Mouse (Mus musculus): Measurements from ENCODE around the gene Nudt4. TPM values are rescaled to one million over a fixed set of nuclear protein-coding genes. Genes with fewer than 3 reads are reported as not detected.

The Nudt4 gene
- total and polyA plus RNA-seq, 2 experiments from 2014 or later, result 55.5 to 64.7 TPM

DNA sequence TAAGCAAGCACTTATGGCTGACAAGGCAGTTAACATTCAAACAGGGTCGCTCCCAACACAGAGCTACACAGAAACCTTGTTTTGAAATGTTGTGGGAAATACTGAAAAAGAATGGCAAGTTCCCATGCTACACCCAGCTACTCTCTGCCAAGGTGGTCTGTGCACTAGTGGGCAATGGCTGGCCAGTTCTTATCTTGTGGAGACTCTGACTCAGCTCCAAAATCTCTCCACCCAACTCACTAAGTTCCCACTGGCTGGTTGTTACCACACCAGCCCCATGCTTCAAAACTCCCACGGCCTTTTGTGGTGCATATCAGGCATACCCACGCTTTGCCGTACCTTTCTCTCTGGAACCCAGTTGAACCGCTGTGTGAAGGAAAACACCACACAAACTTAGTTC is 31.0 kb downstream of the Nudt4 start:
- WGBS, result 94% methylated on average over 5 of the region's 5 CpGs
- DNase-seq (ENCODE audit: low spot score) (no peak), ATAC-seq (no peak)
- Histone ChIP-seq H3K4me1 (ENCODE audit: insufficient read depth, low read length) (no peaks in the 10 kb centered on the region), H3K9ac (replicated peaks; ENCODE audit: low read length) (no peak overlapping the region), H3K9me3 (ENCODE audit: low read length) (no peaks in the 10 kb centered on the region), H3K4me2 (ENCODE audit: low read depth, low read length) (no peak overlapping the region), H3K27me3 (ENCODE audit: insufficient read depth, low read length) (no peaks in the 10 kb centered on the region), H3K4me3 (ENCODE audit: low read length) (no peak overlapping the region), H3K36me3 (ENCODE audit: insufficient read depth, low read length) (no peaks in the 10 kb centered on the region), H3K27ac (no peak overlapping the region)
- TF ChIP-seq CTCF (IDR thresholded peaks at IDR 0.05; ENCODE audit: low read depth), result no peak

DNA sequence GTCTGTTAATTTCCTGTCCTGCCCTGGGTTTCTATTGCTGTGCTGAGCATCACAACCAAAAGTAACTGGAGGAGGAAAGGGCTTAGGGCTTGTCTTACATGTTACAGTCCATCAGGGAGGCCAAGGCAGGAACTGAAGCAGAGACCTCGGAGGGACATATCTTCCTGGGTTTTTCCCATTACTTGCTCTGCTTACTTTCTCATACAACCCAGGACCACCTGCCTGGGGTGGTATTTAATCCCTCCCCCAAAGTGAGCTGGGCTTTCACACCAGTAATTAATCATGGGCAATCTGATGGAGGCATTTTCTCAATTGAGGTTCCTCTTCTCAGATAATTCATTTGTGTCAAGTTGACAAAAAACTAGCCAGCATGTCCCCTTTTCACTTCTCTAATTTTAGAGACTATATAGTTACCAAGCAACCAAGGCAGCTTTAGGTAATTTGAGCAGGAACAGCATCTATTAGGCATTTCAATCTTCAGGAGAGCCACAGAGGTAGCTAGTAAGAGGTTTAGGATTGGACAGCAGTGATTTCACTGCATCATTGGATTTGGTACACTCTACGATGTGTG is 33.3 kb downstream of the Nudt4 start:
- no peak for TF ChIP-seq CTCF (IDR thresholded peaks at IDR 0.05; ENCODE audit: low read depth)
- ATAC-seq (no peak), DNase-seq (ENCODE audit: low spot score) (no peak)
- Histone ChIP-seq H3K4me3 (ENCODE audit: low read length) (no peak overlapping the region), H3K27ac (no peak overlapping the region), H3K4me1 (ENCODE audit: insufficient read depth, low read length) (no peaks in the 10 kb centered on the region), H3K4me2 (ENCODE audit: low read depth, low read length) (no peak overlapping the region), H3K9ac (replicated peaks; ENCODE audit: low read length) (no peak overlapping the region), H3K9me3 (ENCODE audit: low read length) (no peaks in the 10 kb centered on the region), H3K27me3 (ENCODE audit: insufficient read depth, low read length) (no peaks in the 10 kb centered on the region), H3K36me3 (ENCODE audit: insufficient read depth, low read length) (no peaks in the 10 kb centered on the region)
- 45% methylated on average over 2 of the region's 2 CpGs for WGBS

DNA sequence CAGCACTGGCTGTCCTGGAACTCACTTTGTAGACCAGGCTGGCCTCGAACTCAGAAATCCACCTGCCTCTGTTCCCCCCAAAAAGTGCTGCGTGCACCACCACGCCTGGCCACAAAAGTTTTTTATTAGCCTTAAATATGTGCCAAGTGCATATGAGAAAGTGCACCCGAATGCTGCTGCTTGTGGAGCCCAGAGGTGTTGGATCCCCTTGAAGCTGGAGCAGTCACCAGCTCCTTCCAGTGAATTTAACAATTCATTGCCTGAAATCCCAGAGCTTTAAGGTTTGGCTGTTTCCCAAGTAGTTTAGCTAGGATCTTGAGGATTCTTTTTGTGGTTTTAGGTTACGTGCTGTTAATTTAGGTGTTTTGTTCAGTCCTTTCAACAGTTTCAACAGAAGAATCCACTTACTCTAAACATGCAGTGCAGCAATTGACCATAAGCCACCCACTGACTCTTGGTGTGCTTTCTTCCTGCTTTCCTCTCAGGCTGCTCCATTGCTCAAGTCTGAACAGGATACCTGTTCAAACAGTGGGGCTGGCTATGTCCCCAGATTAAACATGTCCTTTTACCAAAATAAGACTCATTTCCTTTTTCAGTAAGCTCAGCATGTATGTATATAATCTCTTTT is 37.3 kb downstream of the Nudt4 start:
- no peak for TF ChIP-seq CTCF (IDR thresholded peaks at IDR 0.05; ENCODE audit: low read depth)
- no peak for DNase-seq (ENCODE audit: low spot score)
- no peaks in the 10 kb centered on the region for H3K27me3 ChIP-seq (ENCODE audit: insufficient read depth, low read length)
- H3K9ac ChIP-seq (replicated peaks; ENCODE audit: low read length), result no peak overlapping the region
- ATAC-seq, result no peak
- H3K9me3 ChIP-seq (ENCODE audit: low read length), result no peaks in the 10 kb centered on the region
- WGBS, result 74% methylated on average over 5 of the region's 5 CpGs
- H3K4me1 ChIP-seq (ENCODE audit: insufficient read depth, low read length), result no peaks in the 10 kb centered on the region
- H3K4me3 ChIP-seq (ENCODE audit: low read length), result no peak overlapping the region
- no peak overlapping the region for H3K4me2 ChIP-seq (ENCODE audit: low read depth, low read length)
- no peak overlapping the region for H3K27ac ChIP-seq
- no peaks in the 10 kb centered on the region for H3K36me3 ChIP-seq (ENCODE audit: insufficient read depth, low read length)

DNA sequence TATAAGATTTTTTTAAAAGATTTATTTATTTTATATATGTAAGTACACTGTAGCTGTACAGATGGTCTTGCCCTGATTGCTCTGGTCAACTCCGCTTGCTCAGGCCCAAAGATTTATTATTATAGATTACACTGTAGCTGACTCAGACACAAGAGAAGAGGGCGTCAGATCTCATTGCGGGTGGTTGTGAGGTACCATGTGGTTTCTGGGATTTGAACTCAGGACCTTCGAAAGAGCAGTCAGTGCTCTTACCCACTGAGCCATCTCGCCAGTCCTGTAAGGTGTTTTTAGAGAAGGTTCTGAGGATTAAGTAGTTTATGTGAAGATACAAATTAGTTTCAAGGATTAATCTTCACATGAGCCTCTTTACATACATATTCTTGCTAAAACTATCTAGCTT is 38.1 kb downstream of the Nudt4 start:
- Histone ChIP-seq H3K9ac (replicated peaks; ENCODE audit: low read length) (no peak overlapping the region), H3K36me3 (ENCODE audit: insufficient read depth, low read length) (no peaks in the 10 kb centered on the region), H3K4me3 (ENCODE audit: low read length) (no peak overlapping the region), H3K27ac (no peak overlapping the region), H3K4me1 (ENCODE audit: insufficient read depth, low read length) (no peaks in the 10 kb centered on the region), H3K27me3 (ENCODE audit: insufficient read depth, low read length) (no peaks in the 10 kb centered on the region), H3K4me2 (ENCODE audit: low read depth, low read length) (no peak overlapping the region), H3K9me3 (ENCODE audit: low read length) (no peaks in the 10 kb centered on the region)
- DNase-seq (ENCODE audit: low spot score) (no peak), ATAC-seq (no peak)
- WGBS, result 94% methylated on average over 5 of the region's 5 CpGs
- TF ChIP-seq CTCF (IDR thresholded peaks at IDR 0.05; ENCODE audit: low read depth), result no peak

DNA sequence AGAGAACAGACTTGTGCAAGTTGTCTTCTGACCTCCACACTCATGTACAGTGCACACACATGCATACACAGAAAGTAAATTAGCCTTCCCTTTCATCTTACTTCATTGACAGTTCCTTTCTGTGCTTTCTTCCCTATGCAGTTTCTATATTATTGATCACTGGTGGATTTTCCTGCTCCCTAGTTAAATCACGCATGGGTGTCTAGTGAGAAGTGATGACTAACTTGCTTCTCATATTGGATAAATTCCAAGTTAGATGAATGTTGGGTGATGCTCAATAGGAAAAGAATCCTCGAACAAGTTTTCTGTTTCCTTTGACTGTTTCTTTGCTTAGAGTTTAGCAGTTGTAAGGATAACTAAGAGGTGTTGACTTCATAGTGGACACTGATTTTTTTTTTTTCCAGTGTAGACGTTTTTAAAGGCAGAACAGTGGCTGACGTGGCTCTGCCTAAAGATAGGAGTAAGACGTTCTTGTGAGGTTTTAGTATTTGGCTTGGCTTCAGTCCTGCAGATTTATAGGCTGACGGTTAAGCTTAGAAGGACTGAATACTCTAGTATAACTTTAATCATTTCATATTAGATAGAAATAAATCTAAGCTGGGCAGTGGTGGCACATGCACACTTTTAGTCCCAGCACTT is 38.8 kb downstream of the Nudt4 start:
- no peak for ATAC-seq
- H3K27ac ChIP-seq, result no peak overlapping the region

DNA sequence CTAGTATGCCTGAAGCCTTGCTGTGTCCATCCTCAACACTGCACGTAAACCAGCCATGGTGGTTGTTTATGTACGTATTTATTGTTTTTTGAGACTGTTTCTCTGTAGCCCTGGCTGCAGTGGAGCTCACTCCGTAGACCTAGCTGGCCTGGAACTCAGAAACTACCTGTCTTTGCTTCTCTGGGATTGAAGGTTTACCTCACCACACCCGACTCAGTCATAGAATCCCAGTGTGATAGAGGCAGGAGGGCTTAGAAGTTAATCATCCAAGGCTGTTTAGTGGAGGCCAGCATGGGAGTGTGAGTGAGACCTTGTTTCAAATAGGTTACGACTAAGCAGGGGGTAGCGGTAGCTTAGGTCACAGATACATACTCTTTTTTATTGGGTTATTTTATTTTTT is 46.3 kb downstream of the Nudt4 start:
- Histone ChIP-seq H3K36me3 (ENCODE audit: insufficient read depth, low read length) (no peaks in the 10 kb centered on the region), H3K4me1 (ENCODE audit: insufficient read depth, low read length) (0 out of 2 replicates have a peak, but pooled peaks cover 3% of the 10 kb centered on the region), H3K9ac (replicated peaks; ENCODE audit: low read length) (no peak overlapping the region), H3K27ac (no peak overlapping the region), H3K4me2 (ENCODE audit: low read depth, low read length) (no peak overlapping the region), H3K27me3 (ENCODE audit: insufficient read depth, low read length) (no peaks in the 10 kb centered on the region), H3K4me3 (ENCODE audit: low read length) (no peak overlapping the region), H3K9me3 (ENCODE audit: low read length) (no peaks in the 10 kb centered on the region)
- no peak for TF ChIP-seq CTCF (IDR thresholded peaks at IDR 0.05; ENCODE audit: low read depth)
- no peak for DNase-seq (ENCODE audit: low spot score)
- ATAC-seq, result no peak
- 92% methylated on average over 6 of the region's 6 CpGs for WGBS

More for the DNA sequence above, 38.8 kb downstream of the Nudt4 start:
- no peak for TF ChIP-seq CTCF (IDR thresholded peaks at IDR 0.05; ENCODE audit: low read depth)
- 76% methylated on average over 6 of the region's 6 CpGs for WGBS
- Histone ChIP-seq H3K4me1 (ENCODE audit: insufficient read depth, low read length) (no peaks in the 10 kb centered on the region), H3K9me3 (ENCODE audit: low read length) (no peaks in the 10 kb centered on the region), H3K4me3 (ENCODE audit: low read length) (no peak overlapping the region), H3K9ac (replicated peaks; ENCODE audit: low read length) (no peak overlapping the region), H3K27me3 (ENCODE audit: insufficient read depth, low read length) (no peaks in the 10 kb centered on the region), H3K4me2 (ENCODE audit: low read depth, low read length) (no peak overlapping the region), H3K36me3 (ENCODE audit: insufficient read depth, low read length) (no peaks in the 10 kb centered on the region)
- no peak for DNase-seq (ENCODE audit: low spot score)
